Mouse (Mus musculus): ENCODE results near the gene Coro1a. TPM values are rescaled to one million over a fixed set of nuclear protein-coding genes. Genes with fewer than 3 reads are reported as not detected.
"Not testable (repeated sequence)": the region's sequence is repeated elsewhere in the genome, so short reads cannot be mapped to it uniquely, and the experiment has no call there.

Coro1a gene
- polyA plus RNA-seq, 1 experiment from 2014 or later = 42.4 TPM

DNA sequence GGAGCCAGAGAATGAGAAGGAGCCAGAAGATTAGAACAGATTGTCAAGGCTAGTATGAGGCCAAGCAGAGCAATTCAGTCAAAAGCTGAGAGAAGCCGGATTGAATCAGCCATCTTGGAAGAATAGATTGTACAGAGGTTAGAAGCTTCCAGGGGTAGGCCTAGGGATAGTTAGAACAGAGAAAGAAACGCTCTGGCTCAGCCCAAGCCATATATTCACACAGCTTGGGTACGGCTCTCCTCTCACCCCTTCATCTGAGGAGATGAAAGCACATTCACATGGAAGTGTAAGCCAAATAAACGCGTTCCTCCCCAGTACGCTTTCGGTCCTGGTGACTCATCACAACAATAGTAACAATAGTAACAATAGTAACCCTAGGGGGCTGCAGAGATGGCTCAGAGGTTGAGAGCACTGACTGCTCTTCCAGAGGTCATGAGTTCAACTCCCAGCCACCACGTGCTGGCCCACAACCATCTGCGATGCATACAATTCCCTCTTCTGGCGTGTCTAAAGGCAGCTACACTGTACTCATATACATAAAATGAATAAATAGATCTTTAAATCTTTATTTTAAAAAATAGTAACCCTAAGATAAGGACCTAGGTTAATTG, 13.0 kb downstream of the Coro1a start:
- Histone ChIP-seq H3K27me3 (ENCODE audit: control insufficient read depth, insufficient read depth, low read depth, low read length) (no peaks in the 10 kb centered on the region), H3K27ac (ENCODE audit: low read length) (no peak overlapping the region), H3K36me3 (ENCODE audit: control insufficient read depth, insufficient read depth, low read length) (peaks cover 11% of the 10 kb centered on the region; the same call in 1 of the 2 replicates), H3K4me2 (ENCODE audit: low read depth, low read length) (peak overlapping the region; percentile 96), H3K4me1 (replicated peaks; ENCODE audit: control insufficient read depth, insufficient read depth, low read length) (peaks cover 18% of the 10 kb centered on the region), H3K9me3 (ENCODE audit: control insufficient read depth, low read length) (no peaks in the 10 kb centered on the region), H3K9ac (ENCODE audit: low read length) (peak overlapping the region; percentile 99), H3K4me3 (ENCODE audit: low read length) (peak overlapping the region; percentile 96)
- WGBS = 29% methylated on average over 10 of the region's 10 CpGs
- no peak for ATAC-seq (ENCODE audit: low read depth)

- Histone ChIP-seq H3K9me3 (ENCODE audit: control insufficient read depth, low read length) (no peaks in the 10 kb centered on the region), H3K36me3 (ENCODE audit: control insufficient read depth, insufficient read depth, low read length) (peaks cover 11% of the 10 kb centered on the region; the same call in 1 of the 2 replicates), H3K4me2 (ENCODE audit: low read depth, low read length) (no peak overlapping the region), H3K27ac (ENCODE audit: low read length) (no peak overlapping the region), H3K27me3 (ENCODE audit: control insufficient read depth, insufficient read depth, low read depth, low read length) (no peaks in the 10 kb centered on the region), H3K9ac (ENCODE audit: low read length) (0 out of 2 replicates have a peak overlapping the region, but pooled peaks have one; percentile 9), H3K4me1 (replicated peaks; ENCODE audit: control insufficient read depth, insufficient read depth, low read length) (peaks cover 18% of the 10 kb centered on the region), H3K4me3 (ENCODE audit: low read length) (no peak overlapping the region)
- 79% methylated on average over 7 of the region's 7 CpGs for WGBS
- no peak for ATAC-seq (ENCODE audit: low read depth)
Measured at GRCm38 (mm10) chr7:126693781-126694180, 13.8 kb downstream of the Coro1a start.

DNA sequence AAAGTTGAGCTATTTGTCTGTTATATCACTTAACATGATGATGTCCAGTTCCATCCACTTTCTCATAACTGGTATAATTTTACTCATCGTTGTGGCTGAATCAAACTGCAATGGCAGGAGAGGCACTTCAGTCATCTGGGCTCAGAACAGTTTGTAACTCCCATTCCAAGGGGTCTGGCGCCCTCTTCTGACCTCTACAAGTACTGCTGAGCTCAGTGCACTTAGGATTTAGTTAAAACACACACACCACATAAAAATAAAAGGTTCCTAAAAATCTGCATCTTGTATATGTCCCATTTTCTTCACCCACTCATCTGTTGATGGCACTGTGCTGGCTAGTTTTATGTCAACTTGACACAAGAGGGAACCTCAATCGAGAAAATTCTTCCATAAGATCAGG, 14.3 kb downstream of the Coro1a start:
- Histone ChIP-seq H3K4me1 (replicated peaks; ENCODE audit: control insufficient read depth, insufficient read depth, low read length) (peaks cover 18% of the 10 kb centered on the region), H3K9ac (ENCODE audit: low read length) (0 out of 2 replicates have a peak overlapping the region, but pooled peaks have one; percentile 9), H3K36me3 (ENCODE audit: control insufficient read depth, insufficient read depth, low read length) (peaks cover 11% of the 10 kb centered on the region; the same call in 1 of the 2 replicates), H3K4me3 (ENCODE audit: low read length) (no peak overlapping the region), H3K9me3 (ENCODE audit: control insufficient read depth, low read length) (no peaks in the 10 kb centered on the region), H3K27me3 (ENCODE audit: control insufficient read depth, insufficient read depth, low read depth, low read length) (no peaks in the 10 kb centered on the region), H3K27ac (ENCODE audit: low read length) (no peak overlapping the region), H3K4me2 (ENCODE audit: low read depth, low read length) (no peak overlapping the region)
- 30% methylated on average over 3 of the region's 3 CpGs for WGBS
- no peak for ATAC-seq (ENCODE audit: low read depth)

GRCm38 (mm10) chr7:126692426-126692825, 15.2 kb downstream of the Coro1a start:
- no peak overlapping the region for H3K4me3 ChIP-seq (ENCODE audit: low read length)
- H3K27me3 ChIP-seq (ENCODE audit: control insufficient read depth, insufficient read depth, low read depth, low read length) = no peaks in the 10 kb centered on the region
- no peak for ATAC-seq (ENCODE audit: low read depth)
- no peak overlapping the region for H3K4me2 ChIP-seq (ENCODE audit: low read depth, low read length)
- WGBS = 93% methylated on average over 26 of the region's 26 CpGs
- H3K9ac ChIP-seq (ENCODE audit: low read length) = no peak overlapping the region
- no peaks in the 10 kb centered on the region for H3K9me3 ChIP-seq (ENCODE audit: control insufficient read depth, low read length)
- peaks cover 11% of the 10 kb centered on the region; the same call in 1 of the 2 replicates for H3K36me3 ChIP-seq (ENCODE audit: control insufficient read depth, insufficient read depth, low read length)
- peaks cover 18% of the 10 kb centered on the region for H3K4me1 ChIP-seq (replicated peaks; ENCODE audit: control insufficient read depth, insufficient read depth, low read length)
- no peak overlapping the region for H3K27ac ChIP-seq (ENCODE audit: low read length)

- Histone ChIP-seq H3K27ac (ENCODE audit: low read length) (no peak overlapping the region), H3K4me2 (ENCODE audit: low read depth, low read length) (no peak overlapping the region), H3K36me3 (ENCODE audit: control insufficient read depth, insufficient read depth, low read length) (peaks cover 11% of the 10 kb centered on the region; the same call in 1 of the 2 replicates), H3K4me3 (ENCODE audit: low read length) (no peak overlapping the region), H3K27me3 (ENCODE audit: control insufficient read depth, insufficient read depth, low read depth, low read length) (no peaks in the 10 kb centered on the region), H3K9me3 (ENCODE audit: control insufficient read depth, low read length) (no peaks in the 10 kb centered on the region), H3K4me1 (replicated peaks; ENCODE audit: control insufficient read depth, insufficient read depth, low read length) (peaks cover 15% of the 10 kb centered on the region), H3K9ac (ENCODE audit: low read length) (no peak overlapping the region)
- ATAC-seq (ENCODE audit: low read depth) = no peak
- WGBS = 76% methylated on average over 5 of the region's 5 CpGs
Measured at GRCm38 (mm10) chr7:126691676-126692075, 15.9 kb downstream of the Coro1a start.

GRCm38 (mm10) chr7:126690737-126691136, 16.9 kb downstream of the Coro1a start:
- WGBS = 80% methylated on average over 3 of the region's 3 CpGs
- no peak overlapping the region for H3K4me3 ChIP-seq (ENCODE audit: low read length)
- H3K4me1 ChIP-seq (replicated peaks; ENCODE audit: control insufficient read depth, insufficient read depth, low read length) = peaks cover 11% of the 10 kb centered on the region
- no peak overlapping the region for H3K27ac ChIP-seq (ENCODE audit: low read length)
- peaks cover 11% of the 10 kb centered on the region; the same call in 1 of the 2 replicates for H3K36me3 ChIP-seq (ENCODE audit: control insufficient read depth, insufficient read depth, low read length)
- no peak overlapping the region for H3K4me2 ChIP-seq (ENCODE audit: low read depth, low read length)
- no peaks in the 10 kb centered on the region for H3K27me3 ChIP-seq (ENCODE audit: control insufficient read depth, insufficient read depth, low read depth, low read length)
- H3K9ac ChIP-seq (ENCODE audit: low read length) = no peak overlapping the region
- ATAC-seq (ENCODE audit: low read depth) = no peak
- H3K9me3 ChIP-seq (ENCODE audit: control insufficient read depth, low read length) = no peaks in the 10 kb centered on the region

DNA sequence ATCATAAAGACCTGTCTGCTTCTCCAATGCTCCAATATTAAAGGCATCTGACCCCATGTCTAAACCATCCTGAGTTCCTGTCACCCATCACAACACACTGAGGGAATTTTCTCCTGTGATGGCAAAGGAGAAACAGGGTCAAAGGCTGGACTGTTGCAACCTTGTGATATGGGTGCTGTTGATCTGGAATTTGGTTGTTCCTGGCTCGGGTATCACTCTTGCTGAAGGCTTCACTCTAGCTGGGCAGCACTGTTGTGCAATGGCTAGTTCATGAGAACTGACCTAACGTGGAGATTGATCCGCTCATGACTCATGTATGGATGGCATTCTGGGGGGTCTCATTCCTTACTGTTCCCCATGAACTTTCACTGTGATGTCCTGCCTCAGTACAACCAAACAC, 18.6 kb downstream of the Coro1a start:
- peaks cover 11% of the 10 kb centered on the region; the same call in 1 of the 2 replicates for H3K36me3 ChIP-seq (ENCODE audit: control insufficient read depth, insufficient read depth, low read length)
- no peaks in the 10 kb centered on the region for H3K27me3 ChIP-seq (ENCODE audit: control insufficient read depth, insufficient read depth, low read depth, low read length)
- H3K4me1 ChIP-seq (replicated peaks; ENCODE audit: control insufficient read depth, insufficient read depth, low read length) = peaks cover 5% of the 10 kb centered on the region; the same call in 1 of the 2 replicates
- no peak overlapping the region for H3K4me2 ChIP-seq (ENCODE audit: low read depth, low read length)
- no peak for ATAC-seq (ENCODE audit: low read depth)
- no peaks in the 10 kb centered on the region for H3K9me3 ChIP-seq (ENCODE audit: control insufficient read depth, low read length)
- no peak overlapping the region for H3K9ac ChIP-seq (ENCODE audit: low read length)
- no peak overlapping the region for H3K4me3 ChIP-seq (ENCODE audit: low read length)
- H3K27ac ChIP-seq (ENCODE audit: low read length) = no peak overlapping the region
- WGBS = 70% methylated on average over 3 of the region's 3 CpGs

- H3K27ac ChIP-seq (ENCODE audit: low read length); H3K4me2 ChIP-seq (ENCODE audit: low read depth, low read length); ATAC-seq (ENCODE audit: low read depth); H3K27me3 ChIP-seq (ENCODE audit: control insufficient read depth, insufficient read depth, low read depth, low read length); H3K9ac ChIP-seq (ENCODE audit: low read length); H3K4me3 ChIP-seq (ENCODE audit: low read length); H3K9me3 ChIP-seq (ENCODE audit: control insufficient read depth, low read length); H3K4me1 ChIP-seq (replicated peaks; ENCODE audit: control insufficient read depth, insufficient read depth, low read length): not testable (repeated sequence)
- 75% methylated on average over 4 of the region's 4 CpGs for WGBS
- H3K36me3 ChIP-seq (ENCODE audit: control insufficient read depth, insufficient read depth, low read length) = peaks cover 11% of the 10 kb centered on the region; the same call in 1 of the 2 replicates
Measured at GRCm38 (mm10) chr7:126688156-126688555, 19.4 kb downstream of the Coro1a start.

- 90% methylated on average over 5 of the region's 5 CpGs for WGBS
- Histone ChIP-seq H3K9me3 (ENCODE audit: control insufficient read depth, low read length) (no peaks in the 10 kb centered on the region), H3K4me2 (ENCODE audit: low read depth, low read length) (no peak overlapping the region), H3K4me1 (replicated peaks; ENCODE audit: control insufficient read depth, insufficient read depth, low read length) (peaks cover 2% of the 10 kb centered on the region; the same call in 1 of the 2 replicates), H3K9ac (ENCODE audit: low read length) (no peak overlapping the region), H3K36me3 (ENCODE audit: control insufficient read depth, insufficient read depth, low read length) (peaks cover 3% of the 10 kb centered on the region; the same call in 1 of the 2 replicates), H3K4me3 (ENCODE audit: low read length) (no peak overlapping the region), H3K27ac (ENCODE audit: low read length) (no peak overlapping the region), H3K27me3 (ENCODE audit: control insufficient read depth, insufficient read depth, low read depth, low read length) (no peaks in the 10 kb centered on the region)
- ATAC-seq (ENCODE audit: low read depth) = no peak
Measured at GRCm38 (mm10) chr7:126681221-126681620, 26.4 kb downstream of the Coro1a start.

All from lung, embryonic 16.5 days (tissue).